Mouse (Mus musculus) liver, embryonic 14.5 days (tissue): Measurements from ENCODE around the gene Grin2c.

Source experiments
- CTCF ChIP-seq: IDR thresholded peaks from 2 replicates; pipeline ENCODE4 v1.5.1; 2016; ENCODE audit warnings: antibody characterized with exemption, low read depth, control low read depth
- EP300 ChIP-seq: IDR thresholded peaks from 2 replicates; pipeline ENCODE4 v1.6.1; 2016; ENCODE audit warnings: antibody characterized with exemption, low read depth

- TF ChIP-seq EP300 (no peak), CTCF (no peak)
Measured at GRCm38 (mm10) chr11:115227640-115228039, 39.4 kb downstream of the Grin2c start.
